10 mouse cellular contexts compared by ENCODE assay signal in genomic region chr8:105545249-105545648, GRCm38 (mm10). TPM values are rescaled to one million over a fixed set of nuclear protein-coding genes. Genes with fewer than 3 reads are reported as not detected.
DNase-seq lines count a peak whose midpoint lies in the region; ATAC-seq lines count a peak whose summit lies in the region.
"Had no signal": no experiment of that assay in that cellular context is flagged by ENCODE, and none has a peak within 500 bp of the region (broad histone marks: within the 10 kb centered on the region; RNA-seq: fewer than 3 reads in every experiment).

No protein-coding gene starts in this region.

- H3K4me3 ChIP-seq in hindbrain, embryonic 15.5 days, result no peak overlapping the region
- no peak overlapping the region for H3K4me3 ChIP-seq in hindbrain, embryonic 12.5 days
- no peak overlapping the region for H3K4me3 ChIP-seq in intestine, embryonic 15.5 days (replicated peaks)
- H3K4me3 ChIP-seq in stomach, embryonic 16.5 days (replicated peaks; ENCODE audit: low read length), result no peak overlapping the region

- no peak overlapping the region for H3K4me2 ChIP-seq in hindbrain, embryonic 15.5 days
- H3K4me2 ChIP-seq in hindbrain, embryonic 12.5 days (replicated peaks), result no peak overlapping the region
- H3K4me2 ChIP-seq in intestine, embryonic 15.5 days (replicated peaks), result no peak overlapping the region
- H3K4me2 ChIP-seq in stomach, embryonic 16.5 days (ENCODE audit: low read depth, low read length), result no peak overlapping the region

- peaks cover 8% of the 10 kb centered on the region; the same call in 1 of the 2 replicates for H3K36me3 ChIP-seq in hindbrain, embryonic 15.5 days
- H3K36me3 ChIP-seq in hindbrain, embryonic 12.5 days, result 0 out of 2 replicates have a peak, but pooled peaks cover 5% of the 10 kb centered on the region
- H3K36me3 ChIP-seq in intestine, embryonic 15.5 days, result no peaks in the 10 kb centered on the region
- no peaks in the 10 kb centered on the region for H3K36me3 ChIP-seq in stomach, embryonic 16.5 days (ENCODE audit: control insufficient read depth, insufficient read depth, low read length)

- WGBS in hindbrain, embryonic 15.5 days, result 81% methylated on average over 3 of the region's 3 CpGs
- 86% methylated on average over 3 of the region's 3 CpGs for WGBS in hindbrain, embryonic 12.5 days
- WGBS in intestine, embryonic 15.5 days, result 72% methylated on average over 3 of the region's 3 CpGs
- 81% methylated on average over 3 of the region's 3 CpGs for WGBS in stomach, embryonic 16.5 days

- peak; percentile 46 for DNase-seq in lung, postnatal 10 days
- no peak for DNase-seq in lung, postnatal 14 days
- DNase-seq: cerebellum, adult 11 months; thymus, postnatal 14 days had no signal

- H3K9ac ChIP-seq in hindbrain, embryonic 15.5 days, result no peak overlapping the region
- H3K9ac ChIP-seq in hindbrain, embryonic 12.5 days, result no peak overlapping the region
- no peak overlapping the region for H3K9ac ChIP-seq in intestine, embryonic 15.5 days
- no peak overlapping the region for H3K9ac ChIP-seq in stomach, embryonic 16.5 days (ENCODE audit: low read length)

- peak overlapping the region; percentile 19; the same call in 1 of the 2 replicates for H3K27ac ChIP-seq in hindbrain, embryonic 15.5 days (replicated peaks)
- no peak overlapping the region for H3K27ac ChIP-seq in hindbrain, embryonic 12.5 days
- H3K27ac ChIP-seq in intestine, embryonic 15.5 days, result 0 out of 2 replicates have a peak overlapping the region, but pooled peaks have one; percentile 54
- peak overlapping the region; percentile 63; the same call in 1 of the 2 replicates for H3K27ac ChIP-seq in stomach, embryonic 16.5 days (ENCODE audit: low read length)

- ATAC-seq in hindbrain, embryonic 15.5 days (ENCODE audit: low FRiP score, low read depth), result no peak
- no peak for ATAC-seq in hindbrain, embryonic 12.5 days (ENCODE audit: low FRiP score)
- ATAC-seq in intestine, embryonic 15.5 days, result no peak
- ATAC-seq in stomach, embryonic 16.5 days (ENCODE audit: insufficient read depth, low FRiP score), result 0 out of 2 replicates have a peak, but pooled peaks have one; percentile 10
- ATAC-seq in CD4-positive, CD25-positive, alpha-beta regulatory T cell, adult 4 months, result no peak
- ATAC-seq: forebrain, embryonic 14.5 days had no signal

- H3K9me3 ChIP-seq in hindbrain, embryonic 15.5 days, result no peaks in the 10 kb centered on the region
- H3K9me3 ChIP-seq in hindbrain, embryonic 12.5 days (replicated peaks), result no peaks in the 10 kb centered on the region
- H3K9me3 ChIP-seq in intestine, embryonic 15.5 days, result no peaks in the 10 kb centered on the region
- H3K9me3 ChIP-seq in stomach, embryonic 16.5 days (replicated peaks; ENCODE audit: control insufficient read depth, low read length), result no peaks in the 10 kb centered on the region

- peaks cover 16% of the 10 kb centered on the region for H3K4me1 ChIP-seq in hindbrain, embryonic 15.5 days (replicated peaks)
- peaks cover 6% of the 10 kb centered on the region; the same call in 1 of the 2 replicates for H3K4me1 ChIP-seq in hindbrain, embryonic 12.5 days
- H3K4me1 ChIP-seq in intestine, embryonic 15.5 days (replicated peaks), result peaks cover 12% of the 10 kb centered on the region
- peaks cover 15% of the 10 kb centered on the region for H3K4me1 ChIP-seq in stomach, embryonic 16.5 days (ENCODE audit: control insufficient read depth, insufficient read depth, low read length)

- no peaks in the 10 kb centered on the region for H3K27me3 ChIP-seq in hindbrain, embryonic 15.5 days
- H3K27me3 ChIP-seq in hindbrain, embryonic 12.5 days, result no peaks in the 10 kb centered on the region
- H3K27me3 ChIP-seq in intestine, embryonic 15.5 days (replicated peaks), result no peaks in the 10 kb centered on the region
- no peaks in the 10 kb centered on the region for H3K27me3 ChIP-seq in stomach, embryonic 16.5 days (ENCODE audit: control insufficient read depth, insufficient read depth, low read length)

RNA-seq across cellular contexts. Expression of gene Atp6v0d1, which starts 20.6 kb away (rescaled TPM):
- 222 and 231 TPM in 2 replicates for polyA plus RNA-seq in hindbrain, embryonic 15.5 days (2015; fragmentation: Nextera tagmentation; extraction: Ambion mirVana)
- polyA plus RNA-seq in hindbrain, embryonic 12.5 days (2016; fragmentation: Nextera tagmentation; extraction: Ambion mirVana), result 117 and 127 TPM in 2 replicates
- polyA plus RNA-seq in intestine, embryonic 15.5 days (2015; fragmentation: Nextera tagmentation; extraction: Ambion mirVana), result 78.2 and 89.4 TPM in 2 replicates
- 83.5 and 90.6 TPM in 2 replicates for polyA plus RNA-seq in stomach, embryonic 16.5 days (2015; fragmentation: Nextera tagmentation; extraction: Ambion mirVana)
- 10 to 100 TPM; 33.7 to 36.8 TPM for polyA plus RNA-seq in CD4-positive, CD25-positive, alpha-beta regulatory T cell, adult 4 months (2017; shearing (Covaris generic))

RNA-seq across cellular contexts. Expression of gene Hsd11b2, which starts 26.7 kb away (rescaled TPM):
- 7.2 and 9.7 TPM in 2 replicates for polyA plus RNA-seq in hindbrain, embryonic 15.5 days (2015; fragmentation: Nextera tagmentation; extraction: Ambion mirVana)
- 24.2 and 24.7 TPM in 2 replicates for polyA plus RNA-seq in hindbrain, embryonic 12.5 days (2016; fragmentation: Nextera tagmentation; extraction: Ambion mirVana)
- 2.7 and 3.0 TPM in 2 replicates for polyA plus RNA-seq in intestine, embryonic 15.5 days (2015; fragmentation: Nextera tagmentation; extraction: Ambion mirVana)
- 2.5 and 2.8 TPM in 2 replicates for polyA plus RNA-seq in stomach, embryonic 16.5 days (2015; fragmentation: Nextera tagmentation; extraction: Ambion mirVana)
- polyA plus RNA-seq in CD4-positive, CD25-positive, alpha-beta regulatory T cell, adult 4 months (2017; shearing (Covaris generic)), result not detected

RNA-seq across cellular contexts. Expression of gene Zdhhc1, which starts 48.5 kb away (rescaled TPM):
- polyA plus RNA-seq in hindbrain, embryonic 15.5 days (2015; fragmentation: Nextera tagmentation; extraction: Ambion mirVana), result 39.8 and 41.9 TPM in 2 replicates
- 35.8 and 36.1 TPM in 2 replicates for polyA plus RNA-seq in hindbrain, embryonic 12.5 days (2016; fragmentation: Nextera tagmentation; extraction: Ambion mirVana)
- polyA plus RNA-seq in intestine, embryonic 15.5 days (2015; fragmentation: Nextera tagmentation; extraction: Ambion mirVana), result 20.1 and 22.6 TPM in 2 replicates
- 33.8 and 34.6 TPM in 2 replicates for polyA plus RNA-seq in stomach, embryonic 16.5 days (2015; fragmentation: Nextera tagmentation; extraction: Ambion mirVana)
- 1 to 10 TPM in 1 of 2 experiments, under 1 TPM in 1; 0.97 to 1.5 TPM for polyA plus RNA-seq in CD4-positive, CD25-positive, alpha-beta regulatory T cell, adult 4 months (2017; shearing (Covaris generic))

RNA-seq across cellular contexts. Expression of gene Ripor1, which starts 59.8 kb away (rescaled TPM):
- 35.2 and 39.3 TPM in 2 replicates for polyA plus RNA-seq in hindbrain, embryonic 15.5 days (2015; fragmentation: Nextera tagmentation; extraction: Ambion mirVana)
- polyA plus RNA-seq in hindbrain, embryonic 12.5 days (2016; fragmentation: Nextera tagmentation; extraction: Ambion mirVana), result 21.7 and 22.6 TPM in 2 replicates
- polyA plus RNA-seq in intestine, embryonic 15.5 days (2015; fragmentation: Nextera tagmentation; extraction: Ambion mirVana), result 18.4 and 18.5 TPM in 2 replicates
- polyA plus RNA-seq in stomach, embryonic 16.5 days (2015; fragmentation: Nextera tagmentation; extraction: Ambion mirVana), result 21.9 and 23.3 TPM in 2 replicates
- polyA plus RNA-seq in CD4-positive, CD25-positive, alpha-beta regulatory T cell, adult 4 months (2017; shearing (Covaris generic)), result 10 to 100 TPM in 1 of 2 experiments, 1 to 10 TPM in 1; 7.8 to 12.6 TPM
